Mouse (Mus musculus) CH12.LX (cell line): ENCODE results near the gene Anp32e.

Source experiments
- CTCF ChIP-seq, 2 experiments: IDR thresholded peaks in 1 of 2; conservative IDR thresholded peaks in 1 of 2; 2 replicates each; pipeline ENCODE4 v1.5.1; 2011 to 2012; ENCODE audit warnings: low read depth in 2 of 2, low read length in 2 of 2, improper control_type of control experiment in 1 of 2, inconsistent platforms in 1 of 2, mild to moderate bottlenecking in 1 of 2, moderate library complexity in 1 of 2
- EP300 ChIP-seq: IDR thresholded peaks from 2 replicates; pipeline ENCODE4 v1.6.1; 2011; ENCODE audit warnings: low read length, improper control_type of control experiment
- HCFC1 ChIP-seq: IDR thresholded peaks from 2 replicates; pipeline ENCODE4 v1.6.1; 2012; ENCODE audit warnings: low read depth, mild to moderate bottlenecking, inconsistent platforms, low read length, improper control_type of control experiment
- IRF4 ChIP-seq: IDR thresholded peaks from 2 replicates; pipeline ENCODE4 v1.6.1; 2014; ENCODE audit warnings: low read depth, mild to moderate bottlenecking, inconsistent platforms, low read length, improper control_type of control experiment
- MXI1 ChIP-seq: IDR thresholded peaks from 2 replicates; pipeline ENCODE4 v1.6.1; 2011; ENCODE audit warnings: mild to moderate bottlenecking, low read depth, low read length, improper control_type of control experiment
- POLR2A ChIP-seq: IDR thresholded peaks from 2 replicates; pipeline ENCODE4 v1.6.1; 2011; ENCODE audit warnings: low read depth, mild to moderate bottlenecking, improper control_type of control experiment, low read length
- TCF12 ChIP-seq: IDR thresholded peaks from 2 replicates; pipeline ENCODE4 v1.6.1; 2014; ENCODE audit warnings: low read depth, mild to moderate bottlenecking, inconsistent platforms, low read length, improper control_type of control experiment
- UBTF ChIP-seq: IDR thresholded peaks from 2 replicates; pipeline ENCODE4 v1.6.1; 2012; ENCODE audit warnings: low read depth, mild to moderate bottlenecking, inconsistent platforms, low read length, improper control_type of control experiment, moderate library complexity
- USF2 ChIP-seq: conservative IDR thresholded peaks from 2 replicates; pipeline ENCODE4 v1.6.1; 2011; ENCODE audit warnings: low read depth, low read length, improper control_type of control experiment

DNA sequence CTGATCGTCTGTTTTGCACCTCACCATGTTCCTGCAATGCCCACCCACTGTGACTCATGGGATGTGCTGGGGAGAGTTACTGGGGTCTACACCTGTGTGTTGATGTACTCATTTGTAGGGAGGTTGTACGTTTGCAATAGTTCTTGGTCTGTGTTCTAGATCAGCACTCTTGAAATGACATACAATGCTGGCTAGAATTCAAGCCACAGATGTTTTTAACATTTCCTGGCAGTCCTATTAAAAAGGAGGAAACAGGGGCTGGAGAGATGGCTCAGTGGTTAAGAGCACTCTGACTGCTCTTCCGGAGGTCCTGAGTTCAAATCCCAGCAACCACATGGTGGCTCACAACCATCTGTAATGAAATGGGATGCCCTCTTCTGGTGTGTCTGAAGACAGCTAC, 24.5 kb downstream of the Anp32e start:
- TF ChIP-seq CTCF (conservative IDR thresholded peaks at IDR 0.05 in 1 of 2, IDR thresholded peaks at IDR 0.05 in 1 of 2; ENCODE audit: low read depth in 2 of 2, low read length in 2 of 2) (no peak), UBTF (no peak), EP300 (no peak), IRF4 (no peak), HCFC1 (no peak), TCF12 (no peak), POLR2A (no peak), MXI1 (no peak), USF2 (no peak)
